Mouse (Mus musculus) thymus, adult 2 months (tissue): Measurements from ENCODE around the gene Ciz1.

Experiments
- CTCF ChIP-seq: fragments of 200-500 bp; IDR thresholded peaks from 2 replicates; pipeline ENCODE4 v1.5.1; 2012; ENCODE audit warnings: mild to moderate bottlenecking, control low read depth, low read length, moderate library complexity, borderline replicate concordance; ENCODE audit not compliant: control insufficient read depth, poor library complexity, insufficient read depth; ENCODE audit errors: extremely low read depth
- POLR2A ChIP-seq: fragments of 200-500 bp; IDR thresholded peaks from 2 replicates; pipeline ENCODE4 v1.6.1; 2012; ENCODE audit warnings: mild to moderate bottlenecking, low read length, control low read depth, moderate library complexity; ENCODE audit not compliant: control insufficient read depth, poor library complexity, insufficient read depth; ENCODE audit errors: extremely low read depth

DNA sequence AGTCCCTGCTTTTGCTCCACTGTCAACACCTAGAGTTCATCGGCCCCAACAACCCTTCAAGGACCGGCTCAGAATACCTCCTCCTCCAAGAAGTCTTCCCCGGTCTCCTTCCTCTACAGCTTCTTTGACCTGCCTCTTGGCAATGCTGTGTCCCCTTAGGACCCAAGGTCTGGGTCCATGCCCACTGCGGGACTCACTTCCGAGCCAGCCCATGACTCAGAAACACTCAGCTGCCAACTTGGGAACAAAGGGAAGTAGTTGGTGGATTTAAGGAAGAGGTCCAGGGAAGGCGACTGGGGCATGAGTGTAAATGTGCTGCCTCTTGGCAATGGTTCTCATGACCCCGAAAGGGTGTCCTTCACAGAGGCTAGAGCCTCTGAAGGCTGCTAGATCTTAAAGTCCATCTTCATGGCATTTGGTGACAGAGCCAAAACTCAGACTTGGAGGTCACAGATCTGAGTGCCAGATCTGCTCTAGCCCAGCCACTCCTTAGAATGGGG, 27.9 kb downstream of the Ciz1 start:
- TF ChIP-seq CTCF: no peak
- no peak for TF ChIP-seq POLR2A
